Mouse (Mus musculus): ENCODE data around the gene Dnah17. TPM values are rescaled to one million over a fixed set of nuclear protein-coding genes. Genes with fewer than 3 reads are reported as not detected.
A peak's percentile ranks its signal among the peaks of the same experiment; 100 is the strongest.

Gene Dnah17
- polyA plus RNA-seq, 1 experiment from 2014 or later: 0.27 TPM

DNA sequence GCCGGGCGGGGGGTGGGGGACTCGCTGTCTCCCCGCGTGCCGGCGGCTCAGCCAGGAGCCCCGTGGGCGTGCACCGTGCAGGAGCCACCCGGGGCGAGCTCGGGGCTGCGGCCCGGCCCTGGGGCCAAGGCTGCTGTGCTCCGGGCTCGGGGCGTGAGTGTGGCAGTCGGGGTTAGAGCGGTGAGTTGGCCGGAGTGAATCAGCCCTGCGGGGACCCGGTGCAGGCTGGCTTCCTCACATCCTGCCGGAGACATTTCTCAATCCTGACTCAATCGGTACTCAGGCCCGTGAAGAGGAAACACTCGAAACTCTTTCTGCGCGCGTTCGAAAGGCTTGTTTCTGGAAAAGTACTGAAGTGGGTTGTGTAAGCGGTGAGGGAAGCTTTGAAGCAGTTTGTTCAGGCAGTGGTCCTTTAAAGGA lies 143.4 kb downstream of the Dnah17 start:
- Histone ChIP-seq H3K4me1 (peaks cover 34% of the 10 kb centered on the region), H3K4me3 (peak overlapping the region; percentile 82), H3K9ac (replicated peaks) (peak overlapping the region; percentile 82), H3K27ac (replicated peaks) (peak overlapping the region; percentile 89), H3K27me3 (no peaks in the 10 kb centered on the region), H3K4me2 (replicated peaks) (peak overlapping the region; percentile 71), H3K9me3 (no peaks in the 10 kb centered on the region), H3K36me3 (no peaks in the 10 kb centered on the region)
- peak; percentile 75 for ATAC-seq (replicated peaks)
- WGBS: under 1% methylated on average over 32 of the region's 32 CpGs

DNA sequence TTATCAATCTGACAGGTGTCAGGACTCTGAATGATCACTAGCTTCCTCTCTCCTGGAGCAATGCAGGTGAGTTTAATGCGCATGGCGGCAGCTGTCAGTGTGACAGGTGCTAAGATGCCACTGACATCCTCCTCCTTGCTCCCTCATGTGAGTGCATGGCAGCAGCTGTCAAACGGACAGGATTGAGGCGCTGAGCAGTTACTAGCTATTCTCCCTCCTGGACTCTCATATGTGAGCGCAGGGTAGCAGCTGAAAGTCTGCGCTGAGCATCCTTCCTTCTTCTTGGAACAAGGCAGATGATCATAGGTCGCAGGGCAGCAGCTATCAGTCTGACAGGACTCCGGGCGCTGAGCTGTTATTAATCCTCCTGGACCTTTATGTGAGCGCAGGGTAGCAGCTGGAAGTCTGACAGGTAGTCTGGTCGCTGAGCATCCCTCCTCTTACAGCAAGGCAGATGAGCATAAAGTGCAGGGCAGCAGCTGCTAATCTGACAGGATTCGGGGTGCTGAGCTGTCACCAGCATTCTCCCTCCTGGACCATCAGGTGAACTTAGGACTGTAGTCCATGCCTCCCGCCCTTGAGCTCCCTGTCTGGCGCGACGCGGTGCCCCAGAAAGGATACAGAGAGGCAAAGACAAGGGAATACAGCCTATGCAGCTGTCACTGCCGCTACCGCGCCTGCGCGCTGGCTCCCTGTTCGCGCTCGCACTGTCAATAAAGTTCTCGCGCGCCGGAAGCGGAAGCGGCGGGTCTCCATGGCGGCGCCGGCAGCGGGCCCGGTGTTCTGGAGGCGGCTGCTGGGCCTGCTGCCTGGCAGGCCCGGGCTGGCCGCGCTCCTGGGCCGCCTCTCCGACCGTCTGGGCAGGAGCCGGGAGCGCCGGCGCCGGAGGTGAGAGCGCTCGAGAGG lies 144.1 kb downstream of the Dnah17 start, which contains the start of gene Pgs1:
Gene Pgs1 (plus strand): TSS at position 167 of the 906 bp plus-strand sequence.
- no peaks in the 10 kb centered on the region for H3K36me3 ChIP-seq
- H3K4me3 ChIP-seq: peak within 1 kb of the TSS; percentile 82
- ATAC-seq (replicated peaks): peak; percentile 93
- peak within 1 kb of the TSS; percentile 89 for H3K27ac ChIP-seq (replicated peaks)
- peaks cover 34% of the 10 kb centered on the region for H3K4me1 ChIP-seq
- peak within 1 kb of the TSS; percentile 82 for H3K9ac ChIP-seq (replicated peaks)
- WGBS: 6% methylated on average over 51 of the region's 51 CpGs
- H3K9me3 ChIP-seq: no peaks in the 10 kb centered on the region
- peak within 1 kb of the TSS; percentile 83 for H3K4me2 ChIP-seq (replicated peaks)
- no peaks in the 10 kb centered on the region for H3K27me3 ChIP-seq

- no peak overlapping the region for H3K27ac ChIP-seq (replicated peaks)
- peaks cover 22% of the 10 kb centered on the region for H3K4me1 ChIP-seq
- H3K9me3 ChIP-seq: no peaks in the 10 kb centered on the region
- no peak overlapping the region for H3K9ac ChIP-seq (replicated peaks)
- H3K4me3 ChIP-seq: no peak overlapping the region
- H3K36me3 ChIP-seq: no peaks in the 10 kb centered on the region
- WGBS: 76% methylated on average over 7 of the region's 7 CpGs
- no peak overlapping the region for H3K4me2 ChIP-seq (replicated peaks)
- H3K27me3 ChIP-seq: no peaks in the 10 kb centered on the region
- ATAC-seq (replicated peaks): no peak
These were observed 146.7 kb downstream of the Dnah17 start for GRCm38 (mm10) chr11:117983770-117984169.

GRCm38 (mm10) chr11:117982426-117982825 lies 148.0 kb downstream of the Dnah17 start:
- Histone ChIP-seq H3K27ac (replicated peaks) (no peak overlapping the region), H3K9ac (replicated peaks) (no peak overlapping the region), H3K4me1 (peaks cover 9% of the 10 kb centered on the region), H3K9me3 (no peaks in the 10 kb centered on the region), H3K4me2 (replicated peaks) (no peak overlapping the region), H3K27me3 (no peaks in the 10 kb centered on the region), H3K4me3 (no peak overlapping the region), H3K36me3 (no peaks in the 10 kb centered on the region)
- no peak for ATAC-seq (replicated peaks)
- WGBS: 78% methylated on average over 5 of the region's 5 CpGs

- H3K4me1 ChIP-seq: peaks cover 20% of the 10 kb centered on the region
- H3K4me2 ChIP-seq (replicated peaks): no peak overlapping the region
- no peak overlapping the region for H3K4me3 ChIP-seq
- no peak for ATAC-seq (replicated peaks)
- 69% methylated on average over 7 of the region's 7 CpGs for WGBS
- H3K9me3 ChIP-seq: no peaks in the 10 kb centered on the region
- H3K36me3 ChIP-seq: no peaks in the 10 kb centered on the region
- no peak overlapping the region for H3K27ac ChIP-seq (replicated peaks)
- no peaks in the 10 kb centered on the region for H3K27me3 ChIP-seq
- no peak overlapping the region for H3K9ac ChIP-seq (replicated peaks)
These were observed 151.0 kb downstream of the Dnah17 start for GRCm38 (mm10) chr11:117979388-117979787.

DNA sequence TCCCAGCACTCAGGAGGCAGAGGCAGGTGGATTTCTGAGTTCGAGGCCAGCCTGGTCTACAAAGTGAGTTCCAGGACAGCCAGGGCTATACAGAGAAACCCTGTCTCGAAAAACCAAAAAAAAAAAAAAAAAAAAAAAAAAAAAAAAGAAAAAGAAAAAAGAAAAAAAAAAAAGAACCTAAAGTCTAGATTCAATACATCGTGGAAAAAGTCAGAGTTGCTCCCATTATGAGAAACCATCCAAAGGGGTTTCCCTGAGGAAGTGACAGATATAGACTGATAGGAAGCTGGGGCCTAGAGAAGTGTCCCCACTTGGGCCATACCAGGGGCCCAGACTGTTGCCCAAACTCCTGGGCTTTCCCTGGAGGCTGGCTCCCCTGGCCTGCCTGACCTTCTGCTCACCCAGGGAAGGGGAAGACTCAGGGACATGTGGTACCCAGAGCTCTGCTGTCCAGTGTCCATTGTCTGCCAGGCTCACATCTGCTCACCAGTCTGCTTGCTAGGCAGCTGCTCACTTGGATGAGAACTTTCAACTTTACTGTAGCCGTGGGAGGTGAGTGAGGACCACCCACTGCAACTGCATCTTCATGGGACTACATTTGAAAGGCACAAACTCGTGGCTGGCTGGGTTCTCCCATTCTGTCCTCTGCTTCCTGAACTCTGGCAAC lies 152.6 kb downstream of the Dnah17 start:
- no peak for ATAC-seq (replicated peaks)
- Histone ChIP-seq H3K4me1 (peaks cover 23% of the 10 kb centered on the region), H3K4me2 (replicated peaks) (no peak overlapping the region), H3K36me3 (no peaks in the 10 kb centered on the region), H3K27ac (replicated peaks) (no peak overlapping the region), H3K27me3 (no peaks in the 10 kb centered on the region), H3K9me3 (no peaks in the 10 kb centered on the region), H3K9ac (replicated peaks) (no peak overlapping the region), H3K4me3 (no peak overlapping the region)
- 60% methylated on average over 5 of the region's 5 CpGs for WGBS

- H3K36me3 ChIP-seq: no peaks in the 10 kb centered on the region
- H3K9ac ChIP-seq (replicated peaks): no peak overlapping the region
- ATAC-seq (replicated peaks): peak; percentile 70; the same call in 1 of the 2 replicates
- WGBS: 1% methylated on average over 8 of the region's 8 CpGs
- no peak overlapping the region for H3K4me2 ChIP-seq (replicated peaks)
- H3K27me3 ChIP-seq: no peaks in the 10 kb centered on the region
- no peak overlapping the region for H3K4me3 ChIP-seq
- H3K4me1 ChIP-seq: peaks cover 23% of the 10 kb centered on the region
- peak overlapping the region; percentile 64 for H3K27ac ChIP-seq (replicated peaks)
- no peaks in the 10 kb centered on the region for H3K9me3 ChIP-seq
These were observed 154.3 kb downstream of the Dnah17 start for GRCm38 (mm10) chr11:117976081-117976582.

GRCm38 (mm10) chr11:117975211-117975967 lies 155.0 kb downstream of the Dnah17 start:
- Histone ChIP-seq H3K27ac (replicated peaks) (peak overlapping the region; percentile 64), H3K9ac (replicated peaks) (no peak overlapping the region), H3K27me3 (no peaks in the 10 kb centered on the region), H3K36me3 (no peaks in the 10 kb centered on the region), H3K9me3 (no peaks in the 10 kb centered on the region), H3K4me3 (no peak overlapping the region), H3K4me2 (replicated peaks) (no peak overlapping the region), H3K4me1 (peaks cover 23% of the 10 kb centered on the region)
- no peak for ATAC-seq (replicated peaks)
- WGBS: 4% methylated on average over 18 of the region's 18 CpGs

DNA sequence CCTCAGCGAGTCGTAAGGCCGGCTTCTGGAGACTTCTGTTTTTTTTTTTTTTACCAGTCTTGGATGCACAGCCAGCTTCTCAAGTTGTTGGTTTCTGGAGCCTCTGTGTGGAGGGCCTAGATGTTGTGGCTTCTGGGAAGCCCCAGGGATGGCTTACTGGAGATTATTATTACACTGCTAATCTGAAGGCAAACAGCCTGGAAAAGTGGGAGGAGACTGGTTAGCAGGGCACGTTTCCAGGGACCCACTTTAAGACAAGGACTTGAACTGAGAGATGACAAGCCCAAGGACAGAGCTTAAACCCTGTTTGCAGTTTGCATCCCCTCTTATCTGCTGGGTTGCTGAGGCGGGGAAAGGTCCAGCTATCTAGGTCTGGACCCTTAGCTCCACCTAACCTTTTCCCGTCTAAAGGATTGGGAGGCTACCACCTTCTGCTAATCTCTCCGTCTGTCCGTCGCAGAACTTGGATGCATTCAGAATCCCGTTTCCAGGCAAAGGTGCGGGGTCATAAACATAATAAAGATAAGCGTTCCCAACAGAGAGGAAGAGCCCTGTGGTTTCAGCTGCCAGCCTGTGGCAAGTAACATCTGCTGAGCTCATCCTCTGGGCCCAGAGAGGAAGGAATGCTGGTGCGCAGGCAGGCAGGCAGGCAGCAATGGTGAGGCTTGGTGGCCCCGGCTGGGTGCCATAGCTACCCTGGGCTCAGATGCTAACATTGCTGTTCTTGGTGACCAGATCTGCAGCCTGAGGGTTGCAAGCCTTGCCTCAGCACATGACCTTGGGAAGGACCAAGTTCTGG lies 155.9 kb downstream of the Dnah17 start:
- Histone ChIP-seq H3K27ac (replicated peaks) (no peak overlapping the region), H3K36me3 (no peaks in the 10 kb centered on the region), H3K9me3 (no peaks in the 10 kb centered on the region), H3K27me3 (no peaks in the 10 kb centered on the region), H3K4me1 (peaks cover 27% of the 10 kb centered on the region), H3K4me2 (replicated peaks) (no peak overlapping the region), H3K4me3 (no peak overlapping the region), H3K9ac (replicated peaks) (no peak overlapping the region)
- 37% methylated on average over 14 of the region's 14 CpGs for WGBS
- no peak for ATAC-seq (replicated peaks)

GRCm38 (mm10) chr11:117973569-117973968 lies 156.9 kb downstream of the Dnah17 start:
- WGBS: 40% methylated on average over 5 of the region's 5 CpGs
- no peak for ATAC-seq (replicated peaks)
- H3K27ac ChIP-seq (replicated peaks): no peak overlapping the region

More at GRCm38 (mm10) chr11:117973569-117973968, 156.9 kb downstream of the Dnah17 start:
- Histone ChIP-seq H3K36me3 (no peaks in the 10 kb centered on the region), H3K4me3 (no peak overlapping the region), H3K27me3 (no peaks in the 10 kb centered on the region), H3K4me1 (peaks cover 30% of the 10 kb centered on the region), H3K9me3 (no peaks in the 10 kb centered on the region), H3K4me2 (replicated peaks) (no peak overlapping the region), H3K9ac (replicated peaks) (no peak overlapping the region)

All from forebrain, embryonic 15.5 days (tissue).